Mouse (Mus musculus) cerebellum, adult 11-12 months (tissue): ENCODE data around the gene Mettl7a3.
A peak's percentile ranks its signal among the peaks of the same experiment; 100 is the strongest.
"Not testable (repeated sequence)": the region's sequence is repeated elsewhere in the genome, so short reads cannot be mapped to it uniquely, and the experiment has no call there.

Experiments
- DNase-seq: peaks from one replicate; pipeline ENCODE4 v3.0.0; 2022

The Mettl7a3 gene

GRCm38 (mm10) chr15:100332077-100332961 lies 2.4 kb upstream of the Mettl7a3 start:
- DNase-seq, result not testable (repeated sequence)

GRCm38 (mm10) chr15:100337328-100337727 lies 2.6 kb downstream of the Mettl7a3 start:
- not testable (repeated sequence) for DNase-seq

GRCm38 (mm10) chr15:100337847-100338246 lies 3.1 kb downstream of the Mettl7a3 start:
- peak; percentile 52 for DNase-seq

GRCm38 (mm10) chr15:100341314-100341980 lies 6.7 kb downstream of the Mettl7a3 start:
- DNase-seq, result not testable (repeated sequence)

- DNase-seq, result no peak
These were observed 10.8 kb downstream of the Mettl7a3 start for GRCm38 (mm10) chr15:100345484-100345883.

- DNase-seq, result no peak
These were observed 12.0 kb downstream of the Mettl7a3 start for GRCm38 (mm10) chr15:100346761-100347160.

- DNase-seq, result no peak
These were observed 14.8 kb downstream of the Mettl7a3 start for GRCm38 (mm10) chr15:100349496-100349895.

- DNase-seq, result no peak
These were observed 16.9 kb downstream of the Mettl7a3 start for GRCm38 (mm10) chr15:100351501-100352060.

GRCm38 (mm10) chr15:100352711-100353250 lies 18.1 kb downstream of the Mettl7a3 start, which contains the start of the genes Methig1 and Mettl7a2:
Methig1 (plus strand) TSS chr15:100353149.
Mettl7a2 (plus strand) TSS chr15:100353200.
- DNase-seq, result no peak

GRCm38 (mm10) chr15:100353399-100353798 lies 18.7 kb downstream of the Mettl7a3 start:
- not testable (repeated sequence) for DNase-seq

GRCm38 (mm10) chr15:100355876-100356275 lies 21.1 kb downstream of the Mettl7a3 start:
- DNase-seq, result no peak

GRCm38 (mm10) chr15:100364242-100364641 lies 29.5 kb downstream of the Mettl7a3 start, which contains the start of gene Higd1c:
Higd1c (plus strand) TSS chr15:100364542.
- DNase-seq, result no peak

GRCm38 (mm10) chr15:100365967-100366366 lies 31.2 kb downstream of the Mettl7a3 start:
- DNase-seq, result not testable (repeated sequence)

- DNase-seq, result no peak
These were observed 32.4 kb downstream of the Mettl7a3 start for GRCm38 (mm10) chr15:100367119-100367518.

GRCm38 (mm10) chr15:100375066-100375465 lies 40.3 kb downstream of the Mettl7a3 start:
- peak; percentile 16 for DNase-seq

- not testable (repeated sequence) for DNase-seq
These were observed 43.2 kb downstream of the Mettl7a3 start for GRCm38 (mm10) chr15:100377847-100378505.

- DNase-seq, result no peak
These were observed 44.9 kb downstream of the Mettl7a3 start for GRCm38 (mm10) chr15:100379658-100380057.

GRCm38 (mm10) chr15:100380104-100380503 lies 45.4 kb downstream of the Mettl7a3 start:
- DNase-seq, result no peak

GRCm38 (mm10) chr15:100385705-100386104 lies 51.0 kb downstream of the Mettl7a3 start:
- no peak for DNase-seq

- DNase-seq, result no peak
These were observed 53.0 kb downstream of the Mettl7a3 start for GRCm38 (mm10) chr15:100387544-100388223.

- no peak for DNase-seq
These were observed 53.6 kb downstream of the Mettl7a3 start for GRCm38 (mm10) chr15:100388224-100388835.
